Mouse (Mus musculus) splenic B cell, adult 2 months (primary cell): ENCODE results near the gene Mdh1.
"Not testable (repeated sequence)": the region's sequence is repeated elsewhere in the genome, so short reads cannot be mapped to it uniquely, and the experiment has no call there.

Experiments
- DNase-seq: peaks from one replicate; pipeline ENCODE4 v3.0.0-alpha.2; 2011; ENCODE audit warnings: low read depth, low spot score
- H3K27me3 ChIP-seq: 2 replicates; pipeline ENCODE4 v1.6.1; 2012; ENCODE audit warnings: mild to moderate bottlenecking, low read length, moderate library complexity, mixed read lengths; ENCODE audit not compliant: control insufficient read depth, poor library complexity, insufficient read depth, severe bottlenecking
- H3K36me3 ChIP-seq: 2 replicates; pipeline ENCODE4 v1.6.1; 2012; ENCODE audit warnings: mild to moderate bottlenecking, low read length, moderate library complexity, mixed read lengths; ENCODE audit not compliant: control insufficient read depth, poor library complexity, insufficient read depth, severe bottlenecking

Gene Mdh1

DNA sequence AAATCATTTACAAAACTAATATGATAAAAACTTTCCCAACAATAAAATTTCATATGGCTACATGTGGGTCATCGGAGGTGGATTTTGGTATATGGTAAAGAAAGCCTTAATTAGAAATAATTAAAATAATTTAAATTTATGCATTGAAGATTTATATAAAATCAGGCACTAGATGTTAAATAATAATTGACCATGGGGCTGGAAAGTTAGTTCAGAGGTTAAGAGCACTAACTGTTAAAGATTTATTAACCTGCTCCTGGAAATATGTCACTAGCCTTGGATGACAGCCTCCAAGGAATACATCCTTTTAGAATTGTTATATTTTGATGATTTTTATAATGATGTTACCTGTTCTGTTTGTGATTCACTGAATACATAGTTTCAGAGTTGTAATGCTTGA lies 55.8 kb downstream of the Mdh1 start:
- DNase-seq, result not testable (repeated sequence)

DNA sequence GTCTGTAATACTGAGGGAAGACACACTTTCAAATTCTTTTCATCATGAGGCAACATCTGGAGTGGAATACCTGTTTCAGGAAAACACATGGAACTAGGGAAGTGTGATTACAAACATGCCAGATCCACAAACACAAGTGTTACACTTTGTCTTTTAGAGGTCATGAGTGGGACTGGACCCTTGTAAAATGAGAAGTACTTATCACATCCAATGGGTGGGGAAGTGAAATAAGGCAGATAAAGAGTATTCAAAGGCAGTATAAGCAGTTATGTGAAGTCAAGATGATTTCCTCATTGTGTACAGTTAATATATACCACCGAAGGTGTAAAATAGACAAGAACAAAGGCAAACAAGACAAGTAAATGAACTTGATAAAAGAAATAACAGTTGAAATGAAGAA lies 61.6 kb downstream of the Mdh1 start:
- H3K27me3 ChIP-seq, DNase-seq, H3K36me3 ChIP-seq: not testable (repeated sequence)

More for the DNA sequence above, 55.8 kb downstream of the Mdh1 start:
- H3K27me3 ChIP-seq, H3K36me3 ChIP-seq: not testable (repeated sequence)

GRCm38 (mm10) chr11:21508713-21509112 lies 63.5 kb downstream of the Mdh1 start:
- not testable (repeated sequence) for H3K36me3 ChIP-seq, DNase-seq, H3K27me3 ChIP-seq

GRCm38 (mm10) chr11:21507073-21507472 lies 65.1 kb downstream of the Mdh1 start:
- not testable (repeated sequence) for H3K27me3 ChIP-seq, DNase-seq, H3K36me3 ChIP-seq
